14 mouse cellular contexts compared by ENCODE assay signal in the genomic region with DNA sequence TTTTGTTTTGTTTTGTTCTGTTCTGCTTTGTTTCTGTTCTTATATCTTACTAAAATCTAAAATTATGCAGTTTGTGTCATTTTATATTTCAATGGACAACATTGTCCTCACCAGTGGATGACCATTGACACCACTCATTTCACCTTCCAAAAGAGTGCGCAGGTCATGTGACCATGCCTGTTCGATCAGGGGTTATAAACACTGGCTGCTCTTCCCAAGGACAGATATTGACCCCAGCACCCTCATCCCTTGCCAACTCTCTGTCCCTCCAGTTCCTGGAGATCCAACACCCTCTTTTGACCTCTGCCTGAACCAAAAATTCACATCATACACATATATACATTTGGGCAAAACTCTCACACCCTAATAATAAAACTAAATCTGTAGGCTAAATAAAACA.
"Had no signal": no experiment of that assay in that cellular context is flagged by ENCODE, and none has a peak within 500 bp of the region (broad histone marks: within the 10 kb centered on the region; RNA-seq: fewer than 3 reads in every experiment).

No protein-coding gene starts in this region.

- H3K36me3 ChIP-seq: midbrain, embryonic 13.5 days; neural tube, embryonic 13.5 days; neural tube, embryonic 15.5 days had no signal

- H3K27me3 ChIP-seq: neural tube, embryonic 15.5 days had no signal

- H3K27ac ChIP-seq: macrophage; midbrain, embryonic 13.5 days; neural tube, embryonic 13.5 days; neural tube, embryonic 15.5 days had no signal

- DNase-seq: lung, embryonic 14.5 days; lung, postnatal 14 days; right cerebral cortex, adult 18-20 months; right cerebral cortex, postnatal 25 days; right cerebral cortex, postnatal 4 days; spleen, adult 18-20 months; thymus, adult 18-20 months; thymus, postnatal 14 days; thymus, postnatal 36 days had no signal

- H3K9ac ChIP-seq: lung, embryonic 14.5 days had no signal

- H3K9me3 ChIP-seq: megakaryocyte, embryonic 14.5 days; midbrain, embryonic 13.5 days; neural tube, embryonic 13.5 days; neural tube, embryonic 15.5 days had no signal
